Mouse (Mus musculus) heart, postnatal 25 days (tissue): ENCODE measurements at regions not wholly inside any gene's neighbourhood (a gene's known extent, or its start where the extent isn't known, plus 50 kb on each side); places are given as distances from the start of the nearest gene placed in this dataset.

ENCODE experiments used
- DNase-seq: peaks from one replicate; pipeline ENCODE4 v3.0.0; 2022; ENCODE audit warnings: low spot score
- intact Hi-C: fragments of 180-260 bp; cut with DNase I; formaldehyde crosslinking; loops from one replicate; pipeline ENCODE4 v1.15.1; 2025

GRCm38 (mm10) chr12:32487883-32488577 is 109.5 kb downstream of the Ccdc71l start:
- no peak for DNase-seq
- intact Hi-C loops = no loop called here

GRCm38 (mm10) chr12:32488578-32488892 is 110.0 kb downstream of the Ccdc71l start:
- DNase-seq = no peak
- intact Hi-C loops = no loop called here

GRCm38 (mm10) chr12:32489415-32490139 is 111.1 kb downstream of the Ccdc71l start:
- no peak for DNase-seq
- intact Hi-C loops = no loop called here

GRCm38 (mm10) chr12:32504196-32504595 is 125.7 kb downstream of the Ccdc71l start:
- intact Hi-C loops = no loop called here
- no peak for DNase-seq

GRCm38 (mm10) chr12:32508671-32509070 is 130.2 kb downstream of the Ccdc71l start:
- intact Hi-C loops = no loop called here
- DNase-seq = no peak

- intact Hi-C loops = no loop called here
- DNase-seq = no peak
Measured at GRCm38 (mm10) chr12:32525586-32525985, 147.1 kb downstream of the Ccdc71l start.

GRCm38 (mm10) chr12:32531216-32531615 is 152.7 kb downstream of the Ccdc71l start:
- intact Hi-C loops = no loop called here
- no peak for DNase-seq

- intact Hi-C loops = no loop called here
- no peak for DNase-seq
Measured at GRCm38 (mm10) chr12:32533641-32534040, 155.1 kb downstream of the Ccdc71l start.

GRCm38 (mm10) chr12:32545466-32545865 is 167.0 kb downstream of the Ccdc71l start:
- intact Hi-C loops = no loop called here
- DNase-seq = no peak

GRCm38 (mm10) chr12:32546356-32546755 is 167.9 kb downstream of the Ccdc71l start:
- intact Hi-C loops = no loop called here

GRCm38 (mm10) chr12:32553793-32554192 is 175.3 kb downstream of the Ccdc71l start:
- no peak for DNase-seq
- intact Hi-C loops = no loop called here

More at GRCm38 (mm10) chr12:32546356-32546755, 167.9 kb downstream of the Ccdc71l start:
- no peak for DNase-seq

GRCm38 (mm10) chr12:32567777-32568176 is 189.3 kb downstream of the Ccdc71l start:
- intact Hi-C loops = no loop called here
- DNase-seq = no peak

- intact Hi-C loops = no loop called here
- DNase-seq = no peak
Measured at GRCm38 (mm10) chr12:32581304-32581703, 202.8 kb downstream of the Ccdc71l start.

- intact Hi-C loops = no loop called here
- no peak for DNase-seq
Measured at GRCm38 (mm10) chr12:32602131-32602815, 217.1 kb upstream of the Nampt start.

GRCm38 (mm10) chr12:32605353-32605752 is 214.0 kb upstream of the Nampt start:
- no peak for DNase-seq
- intact Hi-C loops = no loop called here

GRCm38 (mm10) chr12:32615000-32615399 is 204.3 kb upstream of the Nampt start:
- intact Hi-C loops = no loop called here

GRCm38 (mm10) chr12:32616086-32616485 is 203.3 kb upstream of the Nampt start:
- DNase-seq = no peak

More at GRCm38 (mm10) chr12:32615000-32615399, 204.3 kb upstream of the Nampt start:
- DNase-seq = no peak

GRCm38 (mm10) chr12:32617031-32617430 is 202.3 kb upstream of the Nampt start:
- no peak for DNase-seq
- intact Hi-C loops = no loop called here

More at GRCm38 (mm10) chr12:32616086-32616485, 203.3 kb upstream of the Nampt start:
- intact Hi-C loops = no loop called here

GRCm38 (mm10) chr12:32619830-32620229 is 199.5 kb upstream of the Nampt start:
- intact Hi-C loops = no loop called here
- no peak for DNase-seq

- intact Hi-C loops = no loop called here
- no peak for DNase-seq
Measured at GRCm38 (mm10) chr12:32621739-32622138, 197.6 kb upstream of the Nampt start.

- DNase-seq = no peak
- intact Hi-C loops = no loop called here
Measured at GRCm38 (mm10) chr12:32628552-32628951, 190.8 kb upstream of the Nampt start.
